Mouse (Mus musculus) heart, adult 2 months (tissue): ENCODE measurements around the gene Zer1. TPM values are rescaled to one million over a fixed set of nuclear protein-coding genes. Genes with fewer than 3 reads are reported as not detected.
A peak's percentile ranks its signal among the peaks of the same experiment; 100 is the strongest.

Experiments used
- DNase-seq, 2 experiments: peaks; one replicate each; pipeline ENCODE4 v3.0.0; 2021
- H3K27ac ChIP-seq: fragments of 200-600 bp; 2 replicates; pipeline ENCODE4 v1.8.1; 2022
- H3K27me3 ChIP-seq: fragments of 200-500 bp; 2 replicates; pipeline ENCODE4 v1.6.1; 2012; ENCODE audit warnings: mild to moderate bottlenecking, low read length, inconsistent platforms, mixed read lengths; ENCODE audit not compliant: control insufficient read depth, insufficient read depth
- H3K36me3 ChIP-seq: fragments of 200-500 bp; 2 replicates; pipeline ENCODE4 v1.6.1; 2012; ENCODE audit warnings: low read length, inconsistent platforms; ENCODE audit not compliant: control insufficient read depth, insufficient read depth
- H3K4me1 ChIP-seq: fragments of 200-500 bp; 2 replicates; pipeline ENCODE4 v1.6.1; 2011; ENCODE audit warnings: low read length; ENCODE audit not compliant: control insufficient read depth, insufficient read depth
- H3K4me3 ChIP-seq: fragments of 200-600 bp; 2 replicates; pipeline ENCODE4 v1.8.1; 2022
- H3K79me2 ChIP-seq: fragments of 200-500 bp; replicated peaks from 2 replicates; pipeline ENCODE4 v1.6.1; 2012; ENCODE audit warnings: mild to moderate bottlenecking, inconsistent platforms, low read length, moderate library complexity, mixed read lengths; ENCODE audit not compliant: control insufficient read depth, insufficient read depth
- H3K9ac ChIP-seq: fragments of 200-500 bp; 2 replicates; pipeline ENCODE4 v1.6.1; 2012; ENCODE audit warnings: low read depth, mild to moderate bottlenecking, control low read depth, inconsistent platforms, low read length, mixed read lengths
- CTCF ChIP-seq: fragments of 200-600 bp; IDR thresholded peaks from 2 replicates; pipeline ENCODE4 v1.8.1; 2022; ENCODE audit warnings: antibody characterized with exemption, mild to moderate bottlenecking, moderate library complexity
- EP300 ChIP-seq: fragments of 200-500 bp; IDR thresholded peaks from 2 replicates; pipeline ENCODE4 v1.6.1; 2011; ENCODE audit warnings: low read depth, low read length, control low read depth; ENCODE audit not compliant: insufficient read depth
- POLR2A ChIP-seq: fragments of 200-500 bp; IDR thresholded peaks from 2 replicates; pipeline ENCODE4 v1.6.1; 2011; ENCODE audit warnings: mild to moderate bottlenecking, low read depth, low read length, control low read depth; ENCODE audit not compliant: insufficient read depth
- WGBS: fragments of 180-500 bp; shearing (Covaris S2); methylation state at CpG from one replicate; pipeline ENCODE4 v1.1.7; 2018; 5-methylcytosine and 5-hydroxymethylcytosine counted together
- intact Hi-C: fragments of 180-260 bp; cut with DNase I; formaldehyde crosslinking; loops from one replicate; pipeline ENCODE4 v1.15.1; 2025
- polyA plus RNA-seq: library from polyadenylated mRNA; depleted of rRNA; stranded (reverse); fragments of >200 nt; gene quantifications from 2 replicates; pipeline ENCODE4 v1.2.3, GENCODE M21; 2012; rRNA removed
- total RNA-seq, 2 experiments: library from RNA; stranded (reverse); gene quantifications; 2 replicates each; pipeline ENCODE4 v1.2.3; 2021

The Zer1 gene
- total and polyA plus RNA-seq, 3 experiments = 21.9 to 45.1 (median 26.6) TPM

DNA sequence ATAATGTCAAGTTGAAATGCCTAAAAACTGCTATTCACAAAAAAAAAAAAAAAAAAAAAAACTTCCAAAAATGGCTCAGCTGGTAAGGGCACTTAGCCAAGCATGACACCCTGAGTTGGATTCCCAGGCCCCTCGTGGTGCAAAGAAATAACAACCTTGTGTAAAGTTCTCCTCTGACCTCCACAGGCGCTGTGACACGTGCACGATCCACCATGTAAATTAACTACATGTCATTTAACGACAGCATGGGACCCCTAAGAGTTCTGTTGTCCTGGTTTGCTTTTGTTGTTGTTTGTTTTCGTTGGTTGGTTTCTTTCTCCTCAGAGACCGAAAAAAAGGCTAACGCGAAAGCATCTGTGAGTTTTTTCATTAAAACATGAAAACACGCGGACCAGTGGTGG is 76.3 kb downstream of the Zer1 start:
- peak overlapping the region; percentile 67 for H3K4me3 ChIP-seq
- no peaks in the 10 kb centered on the region for H3K79me2 ChIP-seq
- H3K4me1 ChIP-seq = no peaks in the 10 kb centered on the region
- no peak for DNase-seq
- no peak overlapping the region; the same call in 1 of the 2 replicates for H3K9ac ChIP-seq
- H3K27ac ChIP-seq = no peak overlapping the region
- WGBS = 50% methylated on average over 11 of the region's 11 CpGs
- no peaks in the 10 kb centered on the region for H3K36me3 ChIP-seq
- TF ChIP-seq EP300 (no peak), POLR2A (no peak), CTCF (no peak)
- intact Hi-C loops = loop anchor here (2.0 kb wide), 1 partner anchor 19 kb away; no protein-coding TSS in a partner anchor
- H3K27me3 ChIP-seq = no peaks in the 10 kb centered on the region

Other genes starting within 250 kb of the Zer1 start
- 10 to 100 TPM; 16.6 to 20.1 TPM for gene Odf2, start 235.4 kb downstream of the Zer1 start, total RNA-seq
- 22.2 and 22.3 TPM in 2 replicates for gene Odf2, start 235.4 kb downstream of the Zer1 start, polyA plus RNA-seq
- gene Gle1, start 189.2 kb downstream of the Zer1 start, total RNA-seq = 10 to 100 TPM; 23.8 to 25.6 TPM
- gene Gle1, start 189.2 kb downstream of the Zer1 start, polyA plus RNA-seq = 14.9 and 25.5 TPM in 2 replicates
- 100 to 1,000 TPM; 159 to 167 TPM for gene Sptan1, start 159.0 kb downstream of the Zer1 start, total RNA-seq
- 130 and 163 TPM in 2 replicates for gene Sptan1, start 159.0 kb downstream of the Zer1 start, polyA plus RNA-seq
- gene Wdr34, start 75.7 kb downstream of the Zer1 start, total RNA-seq = 1 to 10 TPM; 6.4 TPM
- 10.3 and 11.6 TPM in 2 replicates for gene Wdr34, start 75.7 kb downstream of the Zer1 start, polyA plus RNA-seq
- gene Set, start 67.2 kb downstream of the Zer1 start, total RNA-seq = 10 to 100 TPM; 88.7 to 96.7 TPM
- 21.9 and 36.4 TPM in 2 replicates for gene Set, start 67.2 kb downstream of the Zer1 start, polyA plus RNA-seq
- gene Pkn3, start 46.9 kb downstream of the Zer1 start, total RNA-seq = 10 to 100 TPM in 1 of 2 experiments, 1 to 10 TPM in 1; 8.8 to 10.4 TPM
- 13.6 and 15.0 TPM in 2 replicates for gene Pkn3, start 46.9 kb downstream of the Zer1 start, polyA plus RNA-seq
- gene Zdhhc12, start 30.9 kb downstream of the Zer1 start, total RNA-seq = 1 to 10 TPM; 2.8 to 3.6 TPM
- 10.3 and 15.8 TPM in 2 replicates for gene Zdhhc12, start 30.9 kb downstream of the Zer1 start, polyA plus RNA-seq
- 10 to 100 TPM; 17.2 to 17.4 TPM for gene Tbc1d13, start 9.2 kb upstream of the Zer1 start, total RNA-seq
- 25.4 and 33.7 TPM in 2 replicates for gene Tbc1d13, start 9.2 kb upstream of the Zer1 start, polyA plus RNA-seq
- gene Endog, start 46.9 kb upstream of the Zer1 start, total RNA-seq = 10 to 100 TPM; 90.6 to 93.3 TPM
- 87.4 and 119 TPM in 2 replicates for gene Endog, start 46.9 kb upstream of the Zer1 start, polyA plus RNA-seq
- gene Spout1, start 53.9 kb upstream of the Zer1 start, total RNA-seq = 1 to 10 TPM; 5.1 to 5.4 TPM
- gene Spout1, start 53.9 kb upstream of the Zer1 start, polyA plus RNA-seq = 9.4 and 10.3 TPM in 2 replicates
- 10 to 100 TPM; 32.1 to 35.7 TPM for gene Kyat1, start 81.3 kb upstream of the Zer1 start, total RNA-seq
- 57.5 and 68.6 TPM in 2 replicates for gene Kyat1, start 81.3 kb upstream of the Zer1 start, polyA plus RNA-seq
- 10 to 100 TPM; 68.2 to 83.3 TPM for gene Lrrc8a, start 113.1 kb upstream of the Zer1 start, total RNA-seq
- gene Lrrc8a, start 113.1 kb upstream of the Zer1 start, polyA plus RNA-seq = 46.4 and 49.1 TPM in 2 replicates
- gene Gm28035, start 116.0 kb upstream of the Zer1 start, total RNA-seq = 1 to 10 TPM; 4.6 to 6.0 TPM
- gene Gm28035, start 116.0 kb upstream of the Zer1 start, polyA plus RNA-seq = 7.6 and 14.7 TPM in 2 replicates
- gene Phyhd1, start 141.6 kb upstream of the Zer1 start, total RNA-seq = 100 to 1,000 TPM; 112 to 148 TPM
- gene Phyhd1, start 141.6 kb upstream of the Zer1 start, polyA plus RNA-seq = 108 and 180 TPM in 2 replicates
- 1 to 10 TPM; 2.6 to 6.3 TPM for gene Gm28038, start 156.5 kb upstream of the Zer1 start, total RNA-seq
- gene Gm28038, start 156.5 kb upstream of the Zer1 start, polyA plus RNA-seq = not detected in 2 replicates
- 10 to 100 TPM; 21.6 to 25.3 TPM for gene Dolk, start 161.7 kb upstream of the Zer1 start, total RNA-seq
- gene Dolk, start 161.7 kb upstream of the Zer1 start, polyA plus RNA-seq = 23.9 and 35.1 TPM in 2 replicates
- 10 to 100 TPM; 15.3 to 16.9 TPM for gene Nup188, start 161.8 kb upstream of the Zer1 start, total RNA-seq
- gene Nup188, start 161.8 kb upstream of the Zer1 start, polyA plus RNA-seq = 15.3 and 18.4 TPM in 2 replicates
- gene Sh3glb2, start 234.8 kb upstream of the Zer1 start, total RNA-seq = 10 to 100 TPM; 37.7 to 40.6 TPM
- gene Sh3glb2, start 234.8 kb upstream of the Zer1 start, polyA plus RNA-seq = 125 and 143 TPM in 2 replicates
- 10 to 100 TPM; 74.2 to 90.3 TPM for gene Miga2, start 239.6 kb upstream of the Zer1 start, total RNA-seq
- gene Miga2, start 239.6 kb upstream of the Zer1 start, polyA plus RNA-seq = 64.3 and 98.7 TPM in 2 replicates